Mouse (Mus musculus): Measurements from ENCODE around the gene Zfp668.
"Not testable (repeated sequence)": the region's sequence is repeated elsewhere in the genome, so short reads cannot be mapped to it uniquely, and the experiment has no call there.

The Zfp668 gene

DNA sequence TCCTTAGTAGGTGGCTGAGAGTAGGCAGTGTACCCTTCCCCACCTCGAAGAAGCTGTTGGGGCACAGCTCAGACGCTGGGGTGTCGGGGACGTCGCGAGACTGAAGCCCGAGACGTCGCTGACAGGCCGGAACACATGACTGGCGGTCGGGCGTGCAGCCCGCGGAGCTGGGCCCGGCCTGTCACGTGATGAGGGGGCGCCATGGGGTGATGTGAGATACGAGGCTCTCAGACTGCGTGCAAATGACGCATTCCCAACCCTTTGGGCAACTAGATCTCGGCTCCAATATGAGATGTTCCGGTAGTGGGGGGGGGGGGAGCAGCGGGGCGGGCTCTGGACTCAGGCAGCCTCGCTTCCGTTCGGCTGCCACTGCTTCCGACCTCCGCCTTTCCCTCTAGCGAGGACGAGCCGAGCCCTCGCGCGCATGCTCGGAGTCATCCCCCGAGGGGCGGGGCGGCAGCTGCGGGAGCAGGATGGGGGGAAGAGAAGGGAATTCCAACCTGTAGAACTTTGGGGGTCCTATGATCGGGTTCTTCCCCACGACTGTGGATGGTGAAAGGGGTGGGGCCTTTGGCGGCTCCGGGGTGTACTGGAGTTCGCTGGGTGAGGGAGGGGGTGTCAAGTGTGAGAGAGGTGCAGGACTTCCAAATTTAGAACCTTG, 35.2 kb downstream of the Zfp668 start:
- peak; percentile 79 for DNase-seq (ENCODE audit: low spot score)

- no peak for DNase-seq (ENCODE audit: low spot score)
Measured at GRCm38 (mm10) chr7:127840886-127841285, 35.7 kb downstream of the Zfp668 start.

- DNase-seq (ENCODE audit: low spot score) = not testable (repeated sequence)
Measured at GRCm38 (mm10) chr7:127840031-127840430, 36.6 kb downstream of the Zfp668 start.

GRCm38 (mm10) chr7:127837878-127838277, 38.8 kb downstream of the Zfp668 start:
- DNase-seq (ENCODE audit: low spot score) = not testable (repeated sequence)

GRCm38 (mm10) chr7:127837473-127837872, 39.2 kb downstream of the Zfp668 start:
- no peak for DNase-seq (ENCODE audit: low spot score)

- no peak for DNase-seq (ENCODE audit: low spot score)
Measured at GRCm38 (mm10) chr7:127835550-127835949, 41.1 kb downstream of the Zfp668 start.

DNA sequence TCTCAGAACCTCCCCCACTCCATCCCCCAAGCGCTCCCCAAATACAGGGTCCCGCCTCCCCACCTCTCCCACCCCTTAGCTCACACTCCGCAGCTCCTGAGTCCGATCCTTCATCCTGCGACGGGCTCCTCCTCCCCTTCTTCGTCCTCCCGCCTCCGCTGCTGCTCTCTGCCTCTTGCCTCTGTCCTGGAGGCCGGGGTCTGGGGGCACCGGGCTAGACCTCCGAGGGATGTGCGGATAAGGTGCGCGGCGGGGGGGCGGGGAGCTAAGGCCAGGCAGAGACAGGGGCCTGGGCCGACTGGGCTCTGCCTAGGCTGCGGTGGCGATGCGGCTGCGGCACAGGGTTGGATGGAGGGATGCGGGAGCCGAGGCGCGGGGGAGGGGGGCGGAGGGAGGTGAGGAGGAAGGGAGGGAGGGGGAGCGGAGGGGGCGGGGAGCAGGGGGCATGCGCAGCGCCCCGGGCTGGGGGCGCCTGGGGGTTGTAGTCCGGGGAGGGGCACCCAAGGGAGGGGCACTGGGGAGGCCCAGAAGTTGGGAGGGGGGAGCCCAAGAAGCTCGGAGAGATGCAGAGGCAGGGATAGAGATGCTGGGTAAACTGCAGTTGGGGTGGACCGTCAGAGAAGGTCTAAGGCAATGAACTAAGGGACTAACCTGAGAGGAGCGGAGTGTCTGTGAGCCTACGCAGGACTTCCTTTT, 52.3 kb downstream of the Zfp668 start, which contains the start of the genes Stx4a and Stx1b:
Gene Stx4a, plus strand, starts transcription at position 119 of the 696 bp plus-strand sequence.
Gene Stx1b, minus strand, starts transcription at position 374 of the 696 bp plus-strand sequence.
- no peak for DNase-seq (ENCODE audit: low spot score)

DNA sequence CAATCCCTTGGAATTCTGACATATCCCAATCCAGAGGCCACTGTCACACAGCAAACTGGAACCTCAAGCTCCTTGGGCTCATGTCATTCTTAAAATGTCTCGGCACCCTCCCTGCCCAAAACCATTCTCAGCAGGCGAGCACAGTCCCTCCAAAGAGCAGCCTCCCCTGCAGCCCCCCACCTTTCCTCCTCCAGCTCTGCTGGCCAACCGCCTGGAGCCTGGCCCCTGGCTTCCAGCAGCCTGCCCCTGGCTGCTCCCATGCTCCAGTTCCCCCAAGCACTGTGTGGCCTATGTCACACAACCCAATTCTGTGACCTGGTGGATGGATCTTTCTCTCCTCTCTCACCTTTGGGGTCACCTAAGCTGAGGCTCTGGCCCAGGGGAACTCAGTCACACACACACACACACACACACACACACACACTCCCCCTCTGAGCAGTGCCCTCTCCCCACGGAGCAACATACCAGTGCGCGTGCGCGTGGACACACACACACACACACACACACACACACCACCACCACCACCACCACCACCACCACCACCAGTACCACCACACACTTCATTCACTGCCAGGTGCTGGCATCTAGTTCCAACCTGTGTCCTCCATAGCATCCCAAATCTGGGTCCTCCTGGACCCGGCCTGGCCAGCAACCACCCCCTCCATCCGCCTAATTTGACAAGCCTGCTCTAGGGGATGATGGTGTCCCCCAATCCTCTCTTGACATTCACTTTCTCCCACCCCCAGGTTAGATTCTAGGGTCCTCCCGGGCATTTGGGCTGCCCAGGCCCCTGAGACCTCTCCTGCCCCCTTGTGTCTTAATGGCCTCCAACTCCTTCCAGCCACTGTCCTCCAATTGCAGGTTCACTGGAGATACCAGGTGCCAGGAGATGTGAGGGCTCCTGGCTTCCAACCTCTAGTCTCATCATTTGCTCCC, 53.1 kb downstream of the Zfp668 start:
- no peak for DNase-seq (ENCODE audit: low spot score)

DNA sequence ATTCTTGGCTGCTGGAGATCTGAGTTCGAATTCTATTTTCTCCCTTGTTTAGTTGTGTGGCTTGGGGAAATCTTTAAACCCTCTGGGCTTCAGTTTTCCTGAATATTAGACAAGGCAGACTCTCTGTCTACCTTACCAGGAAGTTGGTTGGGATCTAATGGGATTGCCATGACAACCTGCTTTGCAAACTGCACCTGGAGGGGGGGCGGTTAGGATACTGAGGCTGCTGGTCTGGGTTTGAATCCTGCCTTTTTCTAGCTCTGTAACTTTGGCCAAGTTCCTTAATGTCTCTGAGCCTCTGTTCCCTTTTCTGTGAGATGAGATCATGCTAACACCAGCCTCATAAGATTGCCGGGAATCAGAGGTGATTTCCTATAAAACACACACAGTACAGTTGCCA, 54.1 kb downstream of the Zfp668 start:
- DNase-seq (ENCODE audit: low spot score) = no peak

DNA sequence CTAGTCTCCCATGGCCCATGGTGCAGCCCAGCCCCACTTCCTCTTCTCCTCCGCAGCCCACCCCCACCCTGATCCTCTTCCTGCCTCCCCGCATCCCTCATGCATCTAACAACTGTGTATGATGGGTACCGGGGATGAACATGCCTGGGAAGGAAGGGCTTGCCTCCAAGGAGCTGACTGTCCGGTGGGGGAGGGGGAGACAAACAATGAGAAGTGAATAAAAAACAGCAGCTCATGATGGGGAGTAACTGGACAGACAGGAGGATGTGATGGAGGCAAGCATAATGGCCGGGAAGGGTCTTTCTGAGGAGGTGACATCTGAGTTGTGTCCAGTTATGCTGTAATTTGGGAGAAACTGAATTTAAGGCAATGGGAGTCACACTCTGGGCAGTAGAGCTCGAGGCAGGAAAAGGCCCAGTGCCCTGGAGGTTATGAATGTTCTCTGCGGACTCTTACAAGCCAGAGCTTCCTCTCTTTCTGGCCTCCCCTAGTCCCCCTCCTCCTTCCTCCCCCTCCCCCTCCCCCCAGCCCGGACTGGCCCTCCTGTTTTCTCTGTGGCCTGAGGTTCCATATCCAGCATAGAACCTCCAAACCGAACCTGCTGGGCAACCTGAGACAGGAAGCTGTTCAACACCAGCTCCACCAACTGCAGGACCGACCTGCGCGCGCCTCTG, 55.7 kb downstream of the Zfp668 start:
- no peak for DNase-seq (ENCODE audit: low spot score)

GRCm38 (mm10) chr7:127817776-127818175, 58.9 kb downstream of the Zfp668 start:
- DNase-seq (ENCODE audit: low spot score) = no peak

- no peak for DNase-seq (ENCODE audit: low spot score)
Measured at GRCm38 (mm10) chr7:127817053-127817452, 59.6 kb downstream of the Zfp668 start.

GRCm38 (mm10) chr7:127815954-127816821, 60.4 kb downstream of the Zfp668 start:
- no peak for DNase-seq (ENCODE audit: low spot score)

- no peak for DNase-seq (ENCODE audit: low spot score)
Measured at GRCm38 (mm10) chr7:127815116-127815665, 61.4 kb downstream of the Zfp668 start.

- no peak for DNase-seq (ENCODE audit: low spot score)
Measured at GRCm38 (mm10) chr7:127814241-127814921, 62.2 kb downstream of the Zfp668 start.

GRCm38 (mm10) chr7:127813821-127814220, 62.8 kb downstream of the Zfp668 start:
- no peak for DNase-seq (ENCODE audit: low spot score)

Measured in spleen, adult 12 weeks (tissue).